Mouse (Mus musculus): ENCODE results near the gene Ubash3a.

GRCm38 (mm10) chr17:31267603-31268002 lies 59.9 kb downstream of the Ubash3a start:
- TF ChIP-seq POLR2A (IDR thresholded peaks at IDR 0.05; ENCODE audit: control insufficient read depth, low read depth, low read length), result no peak
- TF ChIP-seq CTCF (IDR thresholded peaks at IDR 0.05; ENCODE audit: control insufficient read depth, insufficient read depth, insufficient replicate concordance, low read depth, low read length), result no peak

Measured in testis, adult 2 months (tissue).